Mouse (Mus musculus): ENCODE data around the gene Ampd3. TPM values are rescaled to one million over a fixed set of nuclear protein-coding genes. Genes with fewer than 3 reads are reported as not detected.

The Ampd3 gene
- polyA plus RNA-seq, 1 experiment = 1.8 TPM

DNA sequence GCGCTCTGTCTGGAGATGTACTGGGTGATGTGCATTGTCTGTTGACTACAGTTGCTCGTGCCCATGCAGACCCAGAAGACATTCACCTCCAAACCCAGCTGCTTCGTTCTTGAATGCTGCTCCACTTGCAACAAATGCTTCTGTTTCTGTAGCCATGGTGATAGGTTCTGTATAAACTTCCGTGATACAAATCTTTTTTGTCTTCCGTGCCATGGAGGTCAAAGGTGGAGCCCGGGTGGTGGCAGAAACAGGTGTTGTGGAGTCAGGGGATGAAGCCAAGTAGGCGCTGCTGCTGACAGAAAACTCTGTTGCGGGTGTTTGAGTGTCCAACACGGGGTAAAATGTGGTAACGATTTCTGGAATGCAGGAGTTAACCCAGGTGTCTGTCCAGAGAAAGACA is 85.6 kb downstream of the Ampd3 start:
- Histone ChIP-seq H3K36me3 (ENCODE audit: control insufficient read depth, insufficient read depth, low read length) (no peaks in the 10 kb centered on the region), H3K4me3 (ENCODE audit: control insufficient read depth, low read depth, low read length) (no peak overlapping the region), H3K27me3 (ENCODE audit: control insufficient read depth, insufficient read depth, low read length) (no peaks in the 10 kb centered on the region), H3K27ac (ENCODE audit: control insufficient read depth, insufficient read depth, low read depth, low read length) (no peak overlapping the region), H3K4me1 (ENCODE audit: control insufficient read depth, insufficient read depth, low read length) (no peaks in the 10 kb centered on the region)
- TF ChIP-seq POLR2A (IDR thresholded peaks at IDR 0.05; ENCODE audit: control insufficient read depth, low read depth, low read length) = no peak
- no peak for TF ChIP-seq CTCF (IDR thresholded peaks at IDR 0.05; ENCODE audit: control insufficient read depth, insufficient read depth, insufficient replicate concordance, low read depth, low read length)

- H3K27me3 ChIP-seq (ENCODE audit: control insufficient read depth, insufficient read depth, low read length) = no peaks in the 10 kb centered on the region
- no peak overlapping the region for H3K4me3 ChIP-seq (ENCODE audit: control insufficient read depth, low read depth, low read length)
- no peaks in the 10 kb centered on the region for H3K4me1 ChIP-seq (ENCODE audit: control insufficient read depth, insufficient read depth, low read length)
- H3K27ac ChIP-seq (ENCODE audit: control insufficient read depth, insufficient read depth, low read depth, low read length) = no peak overlapping the region
- H3K36me3 ChIP-seq (ENCODE audit: control insufficient read depth, insufficient read depth, low read length) = no peaks in the 10 kb centered on the region
- TF ChIP-seq POLR2A (IDR thresholded peaks at IDR 0.05; ENCODE audit: control insufficient read depth, low read depth, low read length) (no peak), CTCF (IDR thresholded peaks at IDR 0.05; ENCODE audit: control insufficient read depth, insufficient read depth, insufficient replicate concordance, low read depth, low read length) (no peak)
Measured at GRCm38 (mm10) chr7:110854519-110854918, 86.5 kb downstream of the Ampd3 start.

- H3K27me3 ChIP-seq (ENCODE audit: control insufficient read depth, insufficient read depth, low read length) = no peaks in the 10 kb centered on the region
- TF ChIP-seq POLR2A (IDR thresholded peaks at IDR 0.05; ENCODE audit: control insufficient read depth, low read depth, low read length) = no peak
- no peak for TF ChIP-seq CTCF (IDR thresholded peaks at IDR 0.05; ENCODE audit: control insufficient read depth, insufficient read depth, insufficient replicate concordance, low read depth, low read length)
- H3K4me3 ChIP-seq (ENCODE audit: control insufficient read depth, low read depth, low read length) = no peak overlapping the region
- H3K4me1 ChIP-seq (ENCODE audit: control insufficient read depth, insufficient read depth, low read length) = no peaks in the 10 kb centered on the region
- H3K36me3 ChIP-seq (ENCODE audit: control insufficient read depth, insufficient read depth, low read length) = no peaks in the 10 kb centered on the region
- no peak overlapping the region for H3K27ac ChIP-seq (ENCODE audit: control insufficient read depth, insufficient read depth, low read depth, low read length)
Measured at GRCm38 (mm10) chr7:110854927-110855546, 87.0 kb downstream of the Ampd3 start.

DNA sequence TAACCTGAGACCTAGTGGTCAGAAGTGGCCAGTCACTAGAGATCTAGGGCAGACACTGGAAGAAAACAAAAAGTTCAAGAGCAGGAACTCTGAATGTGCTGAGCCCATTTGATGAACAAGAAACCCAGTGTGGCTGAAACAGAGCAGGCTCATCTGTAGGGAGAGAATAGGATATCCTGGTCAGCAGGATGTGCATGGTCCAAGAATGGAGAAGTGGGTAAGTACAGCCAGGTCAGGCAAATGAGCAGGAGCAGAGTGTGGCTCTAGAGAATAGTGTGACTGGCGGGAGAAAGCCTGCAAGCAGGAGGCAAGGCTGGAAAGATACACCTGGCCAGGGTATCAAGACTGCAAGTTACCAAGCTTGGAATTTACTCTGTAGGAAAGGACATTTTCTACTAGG is 87.6 kb downstream of the Ampd3 start:
- H3K27me3 ChIP-seq (ENCODE audit: control insufficient read depth, insufficient read depth, low read length) = no peaks in the 10 kb centered on the region
- H3K27ac ChIP-seq (ENCODE audit: control insufficient read depth, insufficient read depth, low read depth, low read length) = no peak overlapping the region
- no peaks in the 10 kb centered on the region for H3K4me1 ChIP-seq (ENCODE audit: control insufficient read depth, insufficient read depth, low read length)
- TF ChIP-seq CTCF (IDR thresholded peaks at IDR 0.05; ENCODE audit: control insufficient read depth, insufficient read depth, insufficient replicate concordance, low read depth, low read length) (no peak), POLR2A (IDR thresholded peaks at IDR 0.05; ENCODE audit: control insufficient read depth, low read depth, low read length) (no peak)
- H3K36me3 ChIP-seq (ENCODE audit: control insufficient read depth, insufficient read depth, low read length) = no peaks in the 10 kb centered on the region
- no peak overlapping the region for H3K4me3 ChIP-seq (ENCODE audit: control insufficient read depth, low read depth, low read length)

DNA sequence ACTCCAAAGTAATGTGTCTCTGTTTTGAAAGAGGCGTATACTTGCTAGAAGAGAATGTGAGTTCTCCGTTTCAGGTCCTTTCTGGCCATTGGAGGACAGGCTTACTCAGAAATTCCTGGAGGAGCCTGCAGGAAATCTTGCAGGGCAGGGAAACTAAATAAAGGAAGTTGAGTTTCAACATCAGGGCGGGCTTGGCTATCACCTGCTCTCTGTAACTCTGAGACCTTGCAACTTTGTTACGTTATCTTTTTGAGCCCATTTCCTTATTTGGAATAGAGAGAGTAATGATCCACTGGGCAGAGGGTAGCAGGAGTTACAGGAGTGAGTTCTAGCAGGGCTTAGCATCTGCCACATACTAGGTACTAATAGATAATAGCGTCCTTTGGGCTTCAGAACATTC is 92.1 kb downstream of the Ampd3 start:
- no peaks in the 10 kb centered on the region for H3K36me3 ChIP-seq (ENCODE audit: control insufficient read depth, insufficient read depth, low read length)
- H3K27ac ChIP-seq (ENCODE audit: control insufficient read depth, insufficient read depth, low read depth, low read length) = no peak overlapping the region
- no peak for TF ChIP-seq POLR2A (IDR thresholded peaks at IDR 0.05; ENCODE audit: control insufficient read depth, low read depth, low read length)
- TF ChIP-seq CTCF (IDR thresholded peaks at IDR 0.05; ENCODE audit: control insufficient read depth, insufficient read depth, insufficient replicate concordance, low read depth, low read length) = no peak
- H3K27me3 ChIP-seq (ENCODE audit: control insufficient read depth, insufficient read depth, low read length) = no peaks in the 10 kb centered on the region
- no peak overlapping the region for H3K4me3 ChIP-seq (ENCODE audit: control insufficient read depth, low read depth, low read length)
- 0 out of 2 replicates have a peak, but pooled peaks cover 2% of the 10 kb centered on the region for H3K4me1 ChIP-seq (ENCODE audit: control insufficient read depth, insufficient read depth, low read length)

Other genes starting within 250 kb of the Ampd3 start
- 35.2 and 37.0 TPM in 2 replicates for gene Sbf2, start 153.3 kb upstream of the Ampd3 start, polyA plus RNA-seq (2012; rRNA removed)
- 0.30 and 0.94 TPM in 2 replicates for gene Adm, start 140.5 kb upstream of the Ampd3 start, polyA plus RNA-seq (2012; rRNA removed)
- 71.2 and 76.4 TPM in 2 replicates for gene Rnf141, start 76.3 kb downstream of the Ampd3 start, polyA plus RNA-seq (2012; rRNA removed)
- gene Lyve1, start 95.0 kb downstream of the Ampd3 start, polyA plus RNA-seq (2012; rRNA removed) = 0.27 and 0.47 TPM in 2 replicates
- gene Mrvi1, start 214.3 kb downstream of the Ampd3 start, polyA plus RNA-seq (2012; rRNA removed) = 2.0 and 3.4 TPM in 2 replicates

All from testis, adult 2 months (tissue).